Mouse (Mus musculus): ENCODE measurements at regions not wholly inside any gene's neighbourhood (a gene's known extent, or its start where the extent isn't known, plus 50 kb on each side); places are given as distances from the start of the nearest gene placed in this dataset.

DNA sequence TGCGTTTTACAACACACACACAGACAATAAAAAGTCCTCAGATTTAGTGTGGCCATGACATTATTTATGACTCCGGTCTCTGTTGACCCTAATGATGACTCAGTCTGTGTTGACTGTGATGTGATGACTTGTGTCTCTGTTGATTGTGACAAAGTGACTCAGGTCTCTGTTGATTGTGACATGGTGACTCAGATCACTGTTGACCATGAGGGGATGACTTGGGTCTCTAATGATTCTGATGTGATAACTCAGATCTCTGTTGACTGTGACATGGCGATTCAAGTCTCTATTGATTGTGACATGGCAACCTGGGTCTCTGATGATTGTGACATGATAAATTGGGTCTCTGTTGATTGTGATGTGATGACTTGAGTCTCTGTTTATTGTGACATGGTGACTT lies 405.0 kb downstream of the Gpat3 start:
- no peak for TF ChIP-seq CTCF (IDR thresholded peaks at IDR 0.05)
- TF ChIP-seq EP300 (IDR thresholded peaks at IDR 0.05), result no peak

Data from lung, postnatal 0 days (tissue).